Mouse (Mus musculus): ENCODE measurements around the gene Olfr371.

The Olfr371 gene

DNA sequence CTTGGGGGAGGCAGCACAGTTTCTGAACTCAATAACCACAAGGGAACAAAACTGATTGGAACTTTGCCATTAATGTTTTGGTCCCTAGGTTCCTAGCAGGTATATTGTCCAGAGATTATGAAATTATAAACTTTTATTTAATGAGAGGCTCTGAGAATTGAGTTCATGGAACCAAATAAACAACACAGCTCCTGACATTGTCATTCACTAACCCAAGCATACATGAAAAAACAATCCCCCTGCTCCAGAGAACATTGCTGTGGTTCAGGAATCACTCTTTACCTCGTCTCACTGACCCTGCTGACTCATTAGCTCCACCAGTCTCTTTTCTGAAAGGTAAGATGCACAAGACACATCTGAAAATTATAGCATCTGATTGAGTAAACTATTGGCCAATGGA is at the start of gene Olfr371:
Olfr371 (plus strand) TSS at position 301 of the 400 bp plus-strand sequence.
- no peak for DNase-seq (ENCODE audit: low spot score)

DNA sequence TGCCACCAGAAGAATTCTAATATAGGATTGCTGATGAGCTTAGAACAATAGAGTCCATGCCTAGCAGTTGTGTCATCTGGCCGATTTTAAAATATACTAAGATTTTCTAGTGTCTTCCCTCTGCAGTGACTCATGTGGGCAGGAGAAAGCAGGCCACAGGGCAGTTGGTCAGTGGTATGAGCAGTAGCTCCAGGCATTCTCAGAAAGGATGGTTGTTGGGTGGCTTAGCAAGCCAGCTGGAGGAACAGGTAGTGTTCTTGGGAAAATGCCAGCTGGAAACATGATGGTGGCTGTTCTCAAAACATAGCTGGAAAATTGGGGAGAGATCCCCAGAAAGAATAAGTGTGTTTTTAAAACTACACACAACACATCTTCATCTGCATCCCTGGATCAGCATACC is 33.4 kb upstream of the Olfr371 start:
- no peak for DNase-seq (ENCODE audit: low spot score)

DNA sequence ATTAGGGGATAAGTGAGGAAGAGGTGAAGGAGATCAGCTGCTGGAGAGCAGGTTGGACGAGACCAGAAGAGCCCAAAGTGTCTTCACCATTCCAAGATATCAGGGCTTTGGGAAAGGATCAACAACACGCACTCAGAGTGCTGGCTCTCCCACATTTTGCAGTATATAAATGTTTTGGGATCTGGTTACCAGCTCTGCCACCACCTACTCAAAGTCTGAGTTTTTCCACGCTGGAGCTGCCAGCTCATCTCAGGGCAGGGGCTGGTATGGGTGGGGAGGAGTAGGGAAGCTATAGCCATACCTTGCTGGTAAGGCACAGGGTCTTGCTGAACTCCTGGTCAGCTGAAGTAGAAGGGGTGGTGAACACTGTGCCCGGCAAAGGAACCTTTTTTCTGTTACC is 5.6 kb upstream of the Olfr371 start:
- DNase-seq (ENCODE audit: low spot score): no peak

DNA sequence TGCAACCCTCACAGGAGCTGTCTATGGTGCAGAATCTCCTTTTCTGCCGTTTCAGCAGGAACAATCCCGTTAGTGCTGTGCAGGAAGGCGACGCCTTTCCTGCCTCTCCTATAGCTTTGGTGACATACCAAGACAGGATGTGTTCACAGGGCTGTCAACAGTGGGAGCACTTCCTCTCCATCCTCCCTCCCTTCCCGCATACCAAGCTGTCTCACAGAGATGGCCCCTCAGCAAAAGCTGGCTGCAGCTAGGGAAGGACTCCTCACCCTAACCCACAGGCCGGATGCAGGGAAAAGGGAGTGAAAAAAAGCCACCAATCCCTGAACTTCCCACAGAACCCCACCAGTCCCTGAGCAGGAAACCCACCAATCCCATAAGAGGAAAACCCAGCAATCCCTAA is 4.8 kb upstream of the Olfr371 start:
- DNase-seq (ENCODE audit: low spot score): no peak

DNA sequence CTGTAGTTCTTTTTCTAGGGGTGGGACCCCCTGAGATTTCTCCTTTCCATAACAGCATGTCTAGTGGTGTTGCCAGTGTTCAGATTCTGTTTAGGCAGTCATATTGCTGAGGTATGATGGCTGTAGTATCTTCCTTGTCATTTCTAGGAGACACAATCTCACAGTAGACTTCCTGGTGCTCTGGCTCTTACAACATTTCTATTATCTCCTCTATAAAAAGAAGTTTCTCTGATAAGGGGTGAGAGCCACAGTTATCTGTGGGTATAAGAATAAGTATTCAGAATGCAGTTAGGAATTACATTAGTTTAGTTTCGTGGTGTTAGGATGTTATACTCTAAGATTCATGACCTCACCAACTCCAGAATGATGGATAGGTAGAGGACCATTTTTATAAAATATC is 1.5 kb downstream of the Olfr371 start:
- DNase-seq (ENCODE audit: low spot score): no peak

Data from ovary, adult 18-20 months (tissue).